Mouse (Mus musculus): Measurements from ENCODE around the gene Rab3b. TPM values are rescaled to one million over a fixed set of nuclear protein-coding genes. Genes with fewer than 3 reads are reported as not detected.

Gene Rab3b
- total and polyA plus RNA-seq, 3 experiments, result 0.63 to 6.2 (median 1.3) TPM

DNA sequence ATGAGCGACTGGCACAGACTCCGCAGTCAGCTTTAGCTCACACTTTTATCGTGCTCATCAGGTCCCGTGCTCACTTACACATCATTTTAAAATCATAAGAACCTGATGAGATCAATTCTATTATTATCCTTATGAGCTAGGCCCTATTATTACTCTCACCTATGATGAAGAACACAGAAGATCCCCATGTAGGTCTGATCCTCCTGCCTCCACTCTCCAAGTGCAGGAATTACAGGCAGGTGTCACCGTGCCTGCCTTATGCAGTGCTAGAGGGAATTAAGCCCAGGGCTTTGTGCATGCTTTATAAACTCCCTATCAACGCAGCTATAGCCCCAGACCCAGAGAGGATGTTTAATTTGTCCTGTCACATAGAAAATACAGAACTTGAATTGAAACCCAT, 84.2 kb downstream of the Rab3b start:
- no peaks in the 10 kb centered on the region for H3K79me2 ChIP-seq (replicated peaks; ENCODE audit: control insufficient read depth, insufficient read depth, low read length)

DNA sequence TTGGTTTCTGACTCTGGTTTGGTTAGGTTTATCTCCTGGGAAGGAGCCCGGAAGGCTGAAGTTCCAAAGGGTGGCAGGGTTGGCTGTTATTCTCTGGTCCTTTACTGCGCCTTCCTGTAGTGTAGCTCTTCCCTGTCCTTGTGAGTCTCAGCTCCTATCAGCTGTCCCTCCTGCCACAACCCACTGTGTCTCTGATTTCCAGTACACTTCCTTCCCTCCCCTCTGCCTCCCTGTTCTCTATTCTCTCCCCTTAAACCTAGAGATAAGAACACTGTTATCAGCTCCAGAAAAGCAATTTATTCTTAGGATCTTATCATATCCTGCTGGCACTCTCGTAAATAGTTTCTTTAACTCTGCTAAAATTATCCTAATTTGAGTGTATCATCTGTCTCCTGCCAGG, 90.7 kb downstream of the Rab3b start:
- no peak for DNase-seq
- Histone ChIP-seq H3K9ac (ENCODE audit: low read depth, low read length) (no peak overlapping the region), H3K79me2 (replicated peaks; ENCODE audit: control insufficient read depth, insufficient read depth, low read length) (no peaks in the 10 kb centered on the region), H3K4me3 (no peak overlapping the region), H3K4me1 (ENCODE audit: control insufficient read depth, insufficient read depth, low read length) (no peaks in the 10 kb centered on the region), H3K27me3 (ENCODE audit: control insufficient read depth, insufficient read depth, low read length) (no peaks in the 10 kb centered on the region), H3K36me3 (ENCODE audit: control insufficient read depth, insufficient read depth, low read length) (no peaks in the 10 kb centered on the region), H3K27ac (no peak overlapping the region)
- 27% methylated on average over 3 of the region's 3 CpGs for WGBS
- intact Hi-C loops (cut with DNase I), result no loop called here
- TF ChIP-seq CTCF (IDR thresholded peaks at IDR 0.05) (no peak), EP300 (IDR thresholded peaks at IDR 0.05; ENCODE audit: insufficient read depth, low read depth, low read length) (no peak), POLR2A (IDR thresholded peaks at IDR 0.05; ENCODE audit: insufficient read depth, low read depth, low read length) (no peak)

More for the DNA sequence above, 84.2 kb downstream of the Rab3b start:
- Histone ChIP-seq H3K4me3 (no peak overlapping the region), H3K27ac (no peak overlapping the region), H3K4me1 (ENCODE audit: control insufficient read depth, insufficient read depth, low read length) (no peaks in the 10 kb centered on the region), H3K36me3 (ENCODE audit: control insufficient read depth, insufficient read depth, low read length) (no peaks in the 10 kb centered on the region), H3K9ac (ENCODE audit: low read depth, low read length) (no peak overlapping the region), H3K27me3 (ENCODE audit: control insufficient read depth, insufficient read depth, low read length) (no peaks in the 10 kb centered on the region)
- WGBS, result 84% methylated on average over 6 of the region's 6 CpGs
- intact Hi-C loops (cut with DNase I), result no loop called here
- TF ChIP-seq EP300 (IDR thresholded peaks at IDR 0.05; ENCODE audit: insufficient read depth, low read depth, low read length), result no peak
- TF ChIP-seq POLR2A (IDR thresholded peaks at IDR 0.05; ENCODE audit: insufficient read depth, low read depth, low read length), result no peak
- no peak for TF ChIP-seq CTCF (IDR thresholded peaks at IDR 0.05)
- DNase-seq, result no peak

DNA sequence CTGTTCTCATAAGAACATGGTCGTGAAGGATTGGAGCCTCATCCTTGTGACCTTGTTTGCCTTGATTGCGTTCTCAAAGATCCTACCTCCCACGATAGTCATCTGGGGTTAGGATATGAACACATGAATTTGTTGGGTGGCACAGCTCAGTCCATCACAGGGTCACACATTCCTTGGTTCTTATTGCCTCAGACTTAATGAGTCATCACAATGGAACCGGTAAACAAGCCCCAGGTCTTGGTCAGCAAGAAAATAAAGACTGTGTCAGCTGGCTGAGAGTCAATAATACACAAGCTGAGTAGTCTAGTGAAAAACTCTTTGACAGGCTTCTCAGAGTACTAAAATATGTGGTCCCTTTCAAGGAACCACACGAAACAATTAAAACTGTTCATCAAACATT, 92.2 kb downstream of the Rab3b start:
- H3K27me3 ChIP-seq (ENCODE audit: control insufficient read depth, insufficient read depth, low read length), result no peaks in the 10 kb centered on the region
- H3K4me1 ChIP-seq (ENCODE audit: control insufficient read depth, insufficient read depth, low read length), result no peaks in the 10 kb centered on the region
- WGBS, result 71% methylated on average over 5 of the region's 5 CpGs
- TF ChIP-seq EP300 (IDR thresholded peaks at IDR 0.05; ENCODE audit: insufficient read depth, low read depth, low read length) (no peak), CTCF (IDR thresholded peaks at IDR 0.05) (no peak), POLR2A (IDR thresholded peaks at IDR 0.05; ENCODE audit: insufficient read depth, low read depth, low read length) (no peak)
- intact Hi-C loops (cut with DNase I), result loop anchor here (10.0 kb wide), 1 partner anchor 276 kb away; no protein-coding TSS in a partner anchor
- H3K79me2 ChIP-seq (replicated peaks; ENCODE audit: control insufficient read depth, insufficient read depth, low read length), result no peaks in the 10 kb centered on the region
- no peak overlapping the region for H3K4me3 ChIP-seq
- H3K9ac ChIP-seq (ENCODE audit: low read depth, low read length), result no peak overlapping the region
- no peaks in the 10 kb centered on the region for H3K36me3 ChIP-seq (ENCODE audit: control insufficient read depth, insufficient read depth, low read length)
- H3K27ac ChIP-seq, result no peak overlapping the region
- DNase-seq, result no peak

GRCm38 (mm10) chr4:108976458-108977071, 97.7 kb downstream of the Rab3b start:
- no peak overlapping the region for H3K27ac ChIP-seq
- DNase-seq, result no peak
- 35% methylated on average over 6 of the region's 6 CpGs for WGBS

DNA sequence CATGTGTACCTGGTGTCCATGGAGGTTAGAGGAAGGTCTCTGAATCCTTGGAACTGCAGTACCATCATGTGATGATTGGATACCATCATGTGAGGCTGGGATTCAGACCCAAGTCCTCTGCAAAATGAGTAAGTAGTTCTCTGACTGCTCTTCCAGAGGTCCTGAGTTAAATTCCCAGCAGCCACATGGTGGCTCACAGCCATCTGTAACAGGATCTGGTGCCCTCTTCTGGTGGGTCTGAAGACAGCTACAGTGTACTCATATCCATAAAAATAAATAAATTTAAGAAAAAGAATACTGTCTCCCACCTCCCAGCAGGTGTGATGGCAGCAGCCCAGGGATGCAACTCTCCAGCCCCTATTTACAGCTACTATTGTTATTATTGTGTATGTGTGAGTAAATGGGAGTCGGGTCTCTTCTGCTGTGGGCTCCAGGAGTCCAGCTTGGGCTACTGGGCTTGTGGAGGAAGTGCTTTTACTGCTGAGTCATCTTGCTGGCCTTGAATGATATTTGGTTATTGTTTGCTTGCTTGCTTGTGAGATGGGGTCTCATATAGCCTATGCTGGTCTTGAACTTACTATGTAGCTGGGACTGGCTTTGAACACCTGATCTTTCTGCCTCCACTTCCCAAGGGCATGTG, 108.1 kb downstream of the Rab3b start:
- Histone ChIP-seq H3K4me1 (ENCODE audit: control insufficient read depth, insufficient read depth, low read length) (no peaks in the 10 kb centered on the region), H3K27me3 (ENCODE audit: control insufficient read depth, insufficient read depth, low read length) (no peaks in the 10 kb centered on the region), H3K27ac (no peak overlapping the region), H3K4me3 (no peak overlapping the region), H3K9ac (ENCODE audit: low read depth, low read length) (no peak overlapping the region), H3K36me3 (ENCODE audit: control insufficient read depth, insufficient read depth, low read length) (no peaks in the 10 kb centered on the region), H3K79me2 (replicated peaks; ENCODE audit: control insufficient read depth, insufficient read depth, low read length) (no peaks in the 10 kb centered on the region)
- DNase-seq, result no peak
- TF ChIP-seq POLR2A (IDR thresholded peaks at IDR 0.05; ENCODE audit: insufficient read depth, low read depth, low read length) (no peak), CTCF (IDR thresholded peaks at IDR 0.05) (peak; percentile 21)
- WGBS, result 50% methylated on average over 1 of the region's 1 CpGs
- intact Hi-C loops (cut with DNase I), result no loop called here

More at GRCm38 (mm10) chr4:108976458-108977071, 97.7 kb downstream of the Rab3b start:
- H3K27me3 ChIP-seq (ENCODE audit: control insufficient read depth, insufficient read depth, low read length), result no peaks in the 10 kb centered on the region
- no peaks in the 10 kb centered on the region for H3K79me2 ChIP-seq (replicated peaks; ENCODE audit: control insufficient read depth, insufficient read depth, low read length)
- H3K4me3 ChIP-seq, result no peak overlapping the region
- no peaks in the 10 kb centered on the region for H3K36me3 ChIP-seq (ENCODE audit: control insufficient read depth, insufficient read depth, low read length)
- TF ChIP-seq POLR2A (IDR thresholded peaks at IDR 0.05; ENCODE audit: insufficient read depth, low read depth, low read length) (no peak), CTCF (IDR thresholded peaks at IDR 0.05) (peak; percentile 82)
- no peak overlapping the region for H3K9ac ChIP-seq (ENCODE audit: low read depth, low read length)
- intact Hi-C loops (cut with DNase I), result loop anchor here (1.0 to 10.0 kb wide), 3 partner anchors 106 to 282 kb away; no protein-coding TSS in a partner anchor
- no peaks in the 10 kb centered on the region for H3K4me1 ChIP-seq (ENCODE audit: control insufficient read depth, insufficient read depth, low read length)

DNA sequence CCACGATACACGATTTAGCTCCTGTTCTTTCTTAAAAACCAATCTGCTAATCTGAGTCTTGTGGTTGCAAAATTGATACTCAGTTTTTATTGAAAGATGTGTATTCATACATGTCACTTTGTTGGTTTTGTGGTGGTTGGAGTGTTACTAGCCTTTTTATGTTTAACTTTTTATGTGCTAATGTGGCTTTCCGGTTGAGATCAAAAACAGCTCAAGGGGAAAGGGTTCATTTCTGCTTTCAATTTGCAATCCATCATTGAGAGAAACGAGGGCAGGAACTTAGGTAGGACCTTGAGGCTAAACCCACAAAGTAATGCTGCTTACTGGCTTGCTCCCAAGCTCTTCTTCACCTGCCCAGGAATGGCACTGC, 108.6 kb downstream of the Rab3b start:
- H3K79me2 ChIP-seq (replicated peaks; ENCODE audit: control insufficient read depth, insufficient read depth, low read length), result no peaks in the 10 kb centered on the region
- no peaks in the 10 kb centered on the region for H3K36me3 ChIP-seq (ENCODE audit: control insufficient read depth, insufficient read depth, low read length)
- TF ChIP-seq POLR2A (IDR thresholded peaks at IDR 0.05; ENCODE audit: insufficient read depth, low read depth, low read length) (no peak), CTCF (IDR thresholded peaks at IDR 0.05) (no peak), EP300 (IDR thresholded peaks at IDR 0.05; ENCODE audit: insufficient read depth, low read depth, low read length) (no peak)
- H3K27ac ChIP-seq, result no peak overlapping the region
- H3K4me1 ChIP-seq (ENCODE audit: control insufficient read depth, insufficient read depth, low read length), result no peaks in the 10 kb centered on the region
- DNase-seq, result no peak
- H3K9ac ChIP-seq (ENCODE audit: low read depth, low read length), result no peak overlapping the region
- 79% methylated on average over 4 of the region's 4 CpGs for WGBS
- no peak overlapping the region for H3K4me3 ChIP-seq
- intact Hi-C loops (cut with DNase I), result no loop called here
- no peaks in the 10 kb centered on the region for H3K27me3 ChIP-seq (ENCODE audit: control insufficient read depth, insufficient read depth, low read length)
